Mouse (Mus musculus) cerebellum, adult 11 months (tissue): Measurements from ENCODE around the gene Mum1.

Experiments
- DNase-seq: peaks from one replicate; pipeline ENCODE4 v3.0.0; 2022

Mum1 gene

GRCm38 (mm10) chr10:80252493-80253274 lies 26.4 kb downstream of the Mum1 start:
- DNase-seq, result no peak

- DNase-seq, result no peak
Observed at GRCm38 (mm10) chr10:80253551-80253950, 27.3 kb downstream of the Mum1 start.

- DNase-seq, result no peak
Observed at GRCm38 (mm10) chr10:80254331-80255297, 28.4 kb downstream of the Mum1 start.

- DNase-seq, result no peak
Observed at GRCm38 (mm10) chr10:80255881-80256535, 29.8 kb downstream of the Mum1 start.

- no peak for DNase-seq
Observed at GRCm38 (mm10) chr10:80257936-80258335, 31.7 kb downstream of the Mum1 start.

GRCm38 (mm10) chr10:80258752-80259462 lies 32.7 kb downstream of the Mum1 start:
- DNase-seq, result no peak

- DNase-seq, result no peak
Observed at GRCm38 (mm10) chr10:80259463-80259805, 33.2 kb downstream of the Mum1 start.

- DNase-seq, result peak; percentile 76
Observed at GRCm38 (mm10) chr10:80259861-80260641, 33.8 kb downstream of the Mum1 start.

- DNase-seq, result peak; percentile 91
Observed at GRCm38 (mm10) chr10:80260642-80261584, 34.7 kb downstream of the Mum1 start, which contains the start of the genes Gamt and Dazap1. Gamt (minus strand) TSS chr10:80261012. Dazap1 (plus strand) TSS chr10:80261486.

GRCm38 (mm10) chr10:80261585-80261968 lies 35.3 kb downstream of the Mum1 start:
- DNase-seq, result peak; percentile 91

- DNase-seq, result no peak
Observed at GRCm38 (mm10) chr10:80262169-80262568, 35.9 kb downstream of the Mum1 start.

GRCm38 (mm10) chr10:80262776-80263365 lies 36.6 kb downstream of the Mum1 start:
- no peak for DNase-seq

GRCm38 (mm10) chr10:80264341-80265148 lies 38.3 kb downstream of the Mum1 start:
- peak; percentile 99 for DNase-seq

GRCm38 (mm10) chr10:80265149-80265486 lies 38.9 kb downstream of the Mum1 start:
- no peak for DNase-seq

GRCm38 (mm10) chr10:80270099-80270498 lies 43.9 kb downstream of the Mum1 start:
- DNase-seq, result no peak

GRCm38 (mm10) chr10:80270734-80271181 lies 44.5 kb downstream of the Mum1 start:
- DNase-seq, result no peak

GRCm38 (mm10) chr10:80271186-80271843 lies 45.1 kb downstream of the Mum1 start:
- DNase-seq, result no peak

GRCm38 (mm10) chr10:80271870-80272585 lies 45.8 kb downstream of the Mum1 start:
- no peak for DNase-seq
